Mouse (Mus musculus): ENCODE measurements around the gene Taf13. TPM values are rescaled to one million over a fixed set of nuclear protein-coding genes. Genes with fewer than 3 reads are reported as not detected.
"Not testable (repeated sequence)": the region's sequence is repeated elsewhere in the genome, so short reads cannot be mapped to it uniquely, and the experiment has no call there.

Taf13 gene
- polyA plus RNA-seq, 1 experiment: 9.1 TPM

DNA sequence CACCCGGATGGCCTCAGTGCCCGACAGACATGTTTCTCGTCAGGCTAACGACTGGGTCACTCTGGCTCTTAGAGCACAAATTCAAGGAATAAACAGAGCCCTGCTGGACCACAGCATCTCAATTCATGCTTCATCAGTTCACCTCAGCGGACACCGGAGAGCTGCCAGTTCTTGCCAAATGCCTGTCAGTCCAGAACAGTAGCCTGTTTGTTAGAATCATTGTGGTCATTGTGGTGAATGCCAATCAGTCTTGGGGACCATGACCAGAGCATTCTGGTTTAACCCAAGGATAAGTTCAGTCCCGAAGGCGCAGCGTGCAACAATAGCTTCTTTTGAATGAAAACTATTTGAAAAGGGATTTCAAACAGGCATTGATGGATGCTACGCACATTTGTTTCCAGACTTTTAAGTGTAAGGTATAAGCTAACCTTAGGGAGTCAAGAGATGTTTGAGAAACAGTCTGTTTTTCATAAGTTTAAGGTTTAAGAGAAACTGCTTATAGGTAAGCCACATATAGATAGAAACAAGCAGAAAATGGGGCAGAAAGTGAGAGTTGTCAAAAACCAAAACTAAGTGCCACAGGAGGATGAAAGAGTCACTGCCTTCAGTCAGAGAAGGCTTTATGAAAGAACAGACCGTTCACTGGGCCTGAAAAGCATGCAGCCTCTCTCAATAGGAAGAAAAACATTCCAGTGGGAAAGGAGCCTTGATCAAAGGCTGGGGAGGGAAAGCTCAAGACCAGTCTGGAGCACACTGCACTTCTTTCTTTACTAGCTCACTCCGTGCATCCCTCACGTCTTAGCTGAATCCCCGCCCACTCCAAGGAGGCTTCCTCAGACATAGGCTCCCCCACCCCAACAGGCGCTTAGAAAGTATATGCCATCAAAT lies 3.3 kb upstream of the Taf13 start:
- no peaks in the 10 kb centered on the region; the same call in 1 of the 2 replicates for H3K4me1 ChIP-seq (ENCODE audit: control insufficient read depth, insufficient read depth, low read length)
- no peak overlapping the region for H3K4me3 ChIP-seq (replicated peaks; ENCODE audit: control insufficient read depth, low read depth, low read length)
- no peak overlapping the region for H3K27ac ChIP-seq (ENCODE audit: control insufficient read depth, insufficient read depth, low read depth, low read length, poor library complexity)
- no peak for TF ChIP-seq CTCF (IDR thresholded peaks at IDR 0.05; ENCODE audit: control insufficient read depth, insufficient read depth, low read length)
- TF ChIP-seq POLR2A (IDR thresholded peaks at IDR 0.05; ENCODE audit: borderline replicate concordance, control insufficient read depth, low read depth, low read length): no peak
- WGBS: 71% methylated on average over 15 of the region's 15 CpGs

DNA sequence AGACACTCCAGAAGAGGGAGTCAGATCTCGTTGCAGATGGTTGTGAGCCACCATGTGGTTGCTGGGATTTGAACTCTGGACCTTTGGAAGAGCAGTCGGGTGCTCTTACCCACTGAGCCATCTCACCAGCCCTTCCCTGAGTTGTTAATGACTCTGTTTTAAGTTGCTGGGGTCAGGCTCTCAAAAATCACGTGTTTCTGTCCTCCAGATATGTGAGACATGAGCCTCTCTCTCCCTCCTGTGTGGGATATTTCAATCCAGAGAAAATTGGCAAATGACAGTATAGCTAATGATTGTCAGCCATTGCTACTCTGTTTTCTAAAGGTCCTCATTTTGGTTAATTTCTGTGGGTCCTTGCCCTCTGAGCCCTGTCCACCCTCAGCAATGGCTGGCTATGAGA lies 1.9 kb upstream of the Taf13 start:
- H3K4me3 ChIP-seq (replicated peaks; ENCODE audit: control insufficient read depth, low read depth, low read length); H3K4me1 ChIP-seq (ENCODE audit: control insufficient read depth, insufficient read depth, low read length): not testable (repeated sequence)
- whole genome bisulfite sequencing: 44% methylated on average over 3 of the region's 3 CpGs

DNA sequence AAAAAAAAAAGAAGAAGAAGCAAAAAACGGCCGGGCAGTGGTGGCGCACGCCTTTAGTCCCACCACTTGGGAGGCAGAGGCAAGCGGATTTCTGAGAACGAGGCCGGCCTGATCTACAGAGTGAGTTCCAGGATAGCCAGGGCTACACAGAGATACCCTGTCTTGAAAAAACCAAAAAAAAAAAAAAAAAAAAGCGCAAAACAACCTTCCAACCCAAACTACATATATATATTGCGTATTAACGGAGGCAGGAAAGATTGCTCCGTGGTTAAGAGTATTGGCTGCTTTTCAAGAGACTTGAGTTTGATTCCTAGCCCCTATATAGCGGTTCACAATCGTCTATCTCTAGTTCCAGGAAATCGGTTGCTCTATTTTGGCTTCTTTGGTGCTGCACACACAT lies 685 bp upstream of the Taf13 start:
- H3K4me1 ChIP-seq (ENCODE audit: control insufficient read depth, insufficient read depth, low read length): peaks cover 2% of the 10 kb centered on the region; the same call in 1 of the 2 replicates
- H3K4me3 ChIP-seq (replicated peaks; ENCODE audit: control insufficient read depth, low read depth, low read length): no peak overlapping the region
- H3K27ac ChIP-seq (ENCODE audit: control insufficient read depth, insufficient read depth, low read depth, low read length, poor library complexity): no peak overlapping the region
- WGBS: 72% methylated on average over 14 of the region's 14 CpGs
- no peak for TF ChIP-seq POLR2A (IDR thresholded peaks at IDR 0.05; ENCODE audit: borderline replicate concordance, control insufficient read depth, low read depth, low read length)

More for the DNA sequence above, 1.9 kb upstream of the Taf13 start:
- H3K27ac ChIP-seq (ENCODE audit: control insufficient read depth, insufficient read depth, low read depth, low read length, poor library complexity): not testable (repeated sequence)

DNA sequence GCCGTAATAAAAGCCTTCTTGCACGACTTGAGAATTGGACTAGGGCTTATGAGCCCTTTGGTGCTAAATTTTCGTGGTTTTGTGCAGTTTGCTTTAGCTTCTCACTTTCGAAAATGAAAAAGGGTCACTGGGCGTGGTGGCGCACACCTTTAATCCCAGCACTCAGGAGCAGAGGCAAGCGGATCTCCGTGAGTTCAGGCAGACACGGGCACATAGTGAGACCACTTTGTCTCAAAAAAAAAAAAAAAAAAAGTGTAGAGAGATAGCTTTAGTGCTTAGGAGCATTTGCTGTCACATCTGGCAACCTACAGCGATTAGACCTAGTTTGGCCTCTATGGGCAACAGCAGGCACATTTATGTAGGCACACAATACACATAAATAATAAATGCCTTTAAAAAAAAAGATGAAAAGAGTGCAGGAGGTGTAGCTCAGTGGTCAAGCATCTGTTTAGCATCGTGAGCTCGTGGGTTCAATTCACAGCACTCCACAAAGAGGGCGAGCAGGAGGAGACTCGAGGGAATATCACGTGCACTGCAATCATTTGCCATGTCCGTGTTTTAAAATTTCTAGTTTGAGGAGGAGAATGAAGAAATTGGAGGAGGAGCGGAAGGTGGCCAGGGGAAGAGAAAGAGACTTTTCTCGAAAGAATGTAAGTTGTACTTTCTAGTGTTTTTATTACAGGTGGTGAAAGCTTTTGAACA lies 962 bp downstream of the Taf13 start:
- TF ChIP-seq POLR2A (IDR thresholded peaks at IDR 0.05; ENCODE audit: borderline replicate concordance, control insufficient read depth, low read depth, low read length): no peak
- no peak for TF ChIP-seq CTCF (IDR thresholded peaks at IDR 0.05; ENCODE audit: control insufficient read depth, insufficient read depth, low read length)
- peak overlapping the region; percentile 96 for H3K4me3 ChIP-seq (replicated peaks; ENCODE audit: control insufficient read depth, low read depth, low read length)
- H3K4me1 ChIP-seq (ENCODE audit: control insufficient read depth, insufficient read depth, low read length): peaks cover 2% of the 10 kb centered on the region; the same call in 1 of the 2 replicates
- 30% methylated on average over 18 of the region's 18 CpGs for WGBS
- no peak overlapping the region for H3K27ac ChIP-seq (ENCODE audit: control insufficient read depth, insufficient read depth, low read depth, low read length, poor library complexity)

DNA sequence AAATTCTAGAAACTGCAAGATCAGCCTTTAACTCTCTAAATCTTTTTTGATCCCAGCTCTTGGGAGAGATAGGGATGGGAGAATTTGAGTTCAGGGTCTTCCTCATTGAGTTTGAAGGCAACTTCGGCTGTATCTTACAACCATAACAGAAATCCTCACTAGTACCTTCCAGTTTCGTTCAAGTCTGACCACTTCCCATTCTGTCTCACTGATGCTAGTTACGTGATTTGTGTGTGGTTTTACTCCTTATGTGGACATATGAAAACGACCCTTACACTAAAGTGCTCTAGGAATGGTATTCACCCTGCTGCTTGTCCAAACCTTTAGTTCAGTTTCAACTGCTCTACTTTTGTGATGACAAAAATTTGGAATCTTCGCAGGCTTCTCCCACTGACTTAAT lies 2.5 kb downstream of the Taf13 start:
- WGBS: 31% methylated on average over 5 of the region's 5 CpGs
- Histone ChIP-seq H3K4me1 (ENCODE audit: control insufficient read depth, insufficient read depth, low read length) (peaks cover 2% of the 10 kb centered on the region; the same call in 1 of the 2 replicates), H3K4me3 (replicated peaks; ENCODE audit: control insufficient read depth, low read depth, low read length) (no peak overlapping the region), H3K27ac (ENCODE audit: control insufficient read depth, insufficient read depth, low read depth, low read length, poor library complexity) (no peak overlapping the region)
- TF ChIP-seq CTCF (IDR thresholded peaks at IDR 0.05; ENCODE audit: control insufficient read depth, insufficient read depth, low read length): no peak
- no peak for TF ChIP-seq POLR2A (IDR thresholded peaks at IDR 0.05; ENCODE audit: borderline replicate concordance, control insufficient read depth, low read depth, low read length)

DNA sequence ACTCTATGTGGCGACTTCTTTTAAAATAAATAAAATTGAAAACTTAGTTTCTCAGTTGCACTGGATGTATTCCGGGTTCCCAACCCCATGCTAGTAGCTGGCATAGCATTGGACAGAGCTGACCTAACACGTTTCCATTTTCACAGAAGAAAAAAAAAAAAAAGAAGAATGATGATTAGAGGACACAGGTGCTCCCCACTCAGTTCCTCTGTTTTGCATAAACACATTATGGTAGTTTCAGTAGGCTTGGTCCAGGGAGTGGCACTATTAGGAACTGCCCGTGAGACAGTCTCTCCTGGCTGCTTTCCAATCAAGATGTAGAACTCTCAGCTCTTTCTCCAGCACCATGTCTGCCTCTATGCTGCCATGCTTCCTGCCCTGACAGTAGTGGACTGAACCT lies 13.1 kb downstream of the Taf13 start:
- 58% methylated on average over 4 of the region's 4 CpGs for WGBS
- TF ChIP-seq CTCF (IDR thresholded peaks at IDR 0.05; ENCODE audit: control insufficient read depth, insufficient read depth, low read length) (no peak), POLR2A (IDR thresholded peaks at IDR 0.05; ENCODE audit: borderline replicate concordance, control insufficient read depth, low read depth, low read length) (no peak)
- H3K27ac ChIP-seq (ENCODE audit: control insufficient read depth, insufficient read depth, low read depth, low read length, poor library complexity): no peak overlapping the region
- peaks cover 1% of the 10 kb centered on the region; the same call in 1 of the 2 replicates for H3K4me1 ChIP-seq (ENCODE audit: control insufficient read depth, insufficient read depth, low read length)
- no peak overlapping the region for H3K4me3 ChIP-seq (replicated peaks; ENCODE audit: control insufficient read depth, low read depth, low read length)

DNA sequence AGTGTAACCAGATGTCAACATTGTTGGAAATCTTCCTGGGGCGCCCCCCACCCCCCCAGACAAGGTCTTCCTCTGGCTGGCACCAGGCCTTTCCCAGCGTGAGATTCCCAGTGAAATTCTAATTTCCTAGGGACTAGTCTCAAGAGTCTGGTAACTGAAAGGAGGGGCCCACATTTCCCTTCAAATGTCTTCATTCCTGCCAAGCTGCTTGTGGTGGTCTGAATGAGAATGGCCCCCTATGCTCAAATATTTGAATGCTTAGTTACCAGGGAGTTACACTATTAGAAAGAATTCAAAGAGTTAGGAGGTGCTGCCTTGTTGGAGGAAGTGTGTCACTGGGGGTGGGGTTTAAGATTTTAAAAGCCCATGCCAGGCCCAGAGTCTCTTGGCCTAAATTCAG lies 16.9 kb downstream of the Taf13 start:
- peaks cover 1% of the 10 kb centered on the region; the same call in 1 of the 2 replicates for H3K4me1 ChIP-seq (ENCODE audit: control insufficient read depth, insufficient read depth, low read length)
- WGBS: 81% methylated on average over 2 of the region's 2 CpGs
- no peak overlapping the region for H3K27ac ChIP-seq (ENCODE audit: control insufficient read depth, insufficient read depth, low read depth, low read length, poor library complexity)
- no peak overlapping the region for H3K4me3 ChIP-seq (replicated peaks; ENCODE audit: control insufficient read depth, low read depth, low read length)
- TF ChIP-seq CTCF (IDR thresholded peaks at IDR 0.05; ENCODE audit: control insufficient read depth, insufficient read depth, low read length) (no peak), POLR2A (IDR thresholded peaks at IDR 0.05; ENCODE audit: borderline replicate concordance, control insufficient read depth, low read depth, low read length) (no peak)

DNA sequence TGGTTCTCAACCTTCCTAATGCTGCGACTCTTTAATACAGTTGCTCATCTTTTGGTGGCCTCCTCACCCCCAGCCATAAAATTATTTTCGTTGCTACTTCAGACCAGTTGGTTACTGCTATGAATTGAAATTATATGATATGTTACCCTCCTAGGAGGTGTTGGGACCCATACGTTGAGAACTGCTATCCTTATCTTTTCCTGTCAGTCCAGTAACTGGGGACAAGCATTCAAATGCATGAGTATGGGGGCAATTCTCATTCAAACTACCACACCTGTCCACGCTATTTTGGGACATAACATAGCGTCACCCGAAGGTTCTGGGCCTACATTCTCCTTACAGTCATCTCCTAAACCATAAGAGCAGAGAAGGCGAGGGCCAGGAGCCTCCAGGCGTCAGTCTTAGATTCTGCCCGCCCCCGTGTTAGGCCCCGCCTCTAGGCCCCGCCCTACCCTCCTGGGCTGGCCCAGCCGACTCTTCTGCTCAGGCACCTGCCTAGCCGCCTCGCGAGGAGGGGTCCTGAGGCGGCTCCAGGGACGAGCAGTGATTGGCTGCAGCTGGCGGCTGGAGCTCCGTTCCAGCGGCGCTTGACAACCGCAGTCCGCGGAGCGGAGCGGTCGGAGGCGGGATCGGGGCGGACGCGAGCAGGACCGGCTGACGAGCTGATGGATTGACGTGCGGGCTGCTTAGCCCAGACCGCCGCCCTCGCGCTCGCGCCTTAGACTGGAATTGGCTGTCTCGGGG lies 19.5 kb downstream of the Taf13 start, which contains the start of gene Wdr47:
Gene Wdr47 (plus strand): TSS at position 494 of the 744 bp plus-strand sequence.
- Histone ChIP-seq H3K4me3 (replicated peaks; ENCODE audit: control insufficient read depth, low read depth, low read length) (peak within 1 kb of the TSS; percentile 93), H3K4me1 (ENCODE audit: control insufficient read depth, insufficient read depth, low read length) (no peaks in the 10 kb centered on the region), H3K27ac (ENCODE audit: control insufficient read depth, insufficient read depth, low read depth, low read length, poor library complexity) (peak within 1 kb of the TSS; percentile 77)
- 3% methylated on average over 44 of the region's 44 CpGs for WGBS
- TF ChIP-seq CTCF (IDR thresholded peaks at IDR 0.05; ENCODE audit: control insufficient read depth, insufficient read depth, low read length) (no peak), POLR2A (IDR thresholded peaks at IDR 0.05; ENCODE audit: borderline replicate concordance, control insufficient read depth, low read depth, low read length) (peak; percentile 73; the same call in 1 of the 2 replicates)

All from bone marrow, adult 2 months (tissue).